Mouse (Mus musculus): Measurements from ENCODE around the gene Smco3. TPM values are rescaled to one million over a fixed set of nuclear protein-coding genes. Genes with fewer than 3 reads are reported as not detected.
"Not testable (repeated sequence)": the region's sequence is repeated elsewhere in the genome, so short reads cannot be mapped to it uniquely, and the experiment has no call there.

Smco3 gene
- total RNA-seq (2021): 1 to 10 TPM; 2.3 to 3.2 TPM

DNA sequence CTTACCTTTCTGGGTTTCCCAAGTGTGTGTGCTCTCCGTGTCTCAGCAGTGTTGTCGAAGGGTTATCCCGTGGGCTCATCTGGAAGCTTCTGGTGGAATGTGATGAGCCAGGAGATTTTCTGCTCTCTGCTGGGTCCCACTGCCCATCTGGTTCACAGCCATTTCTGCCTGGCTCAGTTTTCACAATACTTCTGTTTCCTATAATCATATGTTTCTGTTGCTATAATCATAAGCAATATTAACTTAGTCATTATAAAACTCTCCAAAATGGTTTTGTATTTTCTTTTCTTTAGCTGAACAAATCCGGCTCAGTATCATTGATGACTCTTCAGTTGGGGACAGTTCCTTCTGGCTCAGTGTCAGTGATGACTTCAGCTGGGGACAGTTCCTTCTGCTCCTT, at the start of gene Smco3:
Gene Smco3 (minus strand): TSS at position 101 of the 400 bp plus-strand sequence.
- DNase-seq: no peak
- intact Hi-C loops (cut with DNase I): no loop called here

GRCm38 (mm10) chr6:136884766-136885165, 49.5 kb upstream of the Smco3 start:
- intact Hi-C loops (cut with DNase I): loop anchor here (5.0 kb wide), 1 partner anchor 33 kb away; no protein-coding TSS in a partner anchor
- not testable (repeated sequence) for DNase-seq

GRCm38 (mm10) chr6:136883961-136884360, 48.7 kb upstream of the Smco3 start:
- intact Hi-C loops (cut with DNase I): loop anchor here (5.0 kb wide), 1 partner anchor 33 kb away; no protein-coding TSS in a partner anchor
- no peak for DNase-seq

- no peak for DNase-seq
- intact Hi-C loops (cut with DNase I): loop anchor here (5.0 kb wide), 1 partner anchor 34 kb away; no protein-coding TSS in a partner anchor
These were observed 48.2 kb upstream of the Smco3 start for GRCm38 (mm10) chr6:136883431-136883915.

DNA sequence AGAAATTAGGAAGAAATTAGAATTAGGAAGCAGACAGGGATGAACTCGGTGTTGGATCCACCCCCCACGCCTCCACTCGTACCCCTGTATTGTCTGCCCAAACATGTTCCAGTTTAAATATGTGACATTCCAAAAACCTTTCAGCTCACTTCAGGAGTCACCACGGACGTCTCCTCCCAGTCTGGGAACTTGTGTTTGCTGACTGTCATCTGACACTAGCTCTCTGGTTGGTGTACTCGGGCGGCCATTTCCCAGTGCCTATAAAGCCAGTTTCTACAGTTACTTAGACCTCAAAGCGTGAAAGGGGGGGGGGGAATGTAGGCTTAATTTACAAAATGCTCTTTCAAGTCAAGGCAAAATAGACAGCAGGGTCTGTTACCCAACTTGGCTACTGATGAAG, 46.4 kb upstream of the Smco3 start:
- intact Hi-C loops (cut with DNase I): loop anchor here (5.0 kb wide), 1 partner anchor 36 kb away; no protein-coding TSS in a partner anchor
- no peak for DNase-seq

GRCm38 (mm10) chr6:136875670-136876069, 40.4 kb upstream of the Smco3 start, which contains the start of gene Mgp:
Gene Mgp (minus strand): TSS chr6:136875823.
- intact Hi-C loops (cut with DNase I): no loop called here
- DNase-seq: no peak

- DNase-seq: peak; percentile 13
These were observed 39.3 kb upstream of the Smco3 start for GRCm38 (mm10) chr6:136874599-136874998.

GRCm38 (mm10) chr6:136868921-136869320, 33.7 kb upstream of the Smco3 start:
- DNase-seq: no peak
- intact Hi-C loops (cut with DNase I): loop anchor here (10.0 kb wide), 1 partner anchor 306 kb away; the partner anchor contains the start of gene Rerg

More at GRCm38 (mm10) chr6:136874599-136874998, 39.3 kb upstream of the Smco3 start:
- intact Hi-C loops (cut with DNase I): no loop called here

DNA sequence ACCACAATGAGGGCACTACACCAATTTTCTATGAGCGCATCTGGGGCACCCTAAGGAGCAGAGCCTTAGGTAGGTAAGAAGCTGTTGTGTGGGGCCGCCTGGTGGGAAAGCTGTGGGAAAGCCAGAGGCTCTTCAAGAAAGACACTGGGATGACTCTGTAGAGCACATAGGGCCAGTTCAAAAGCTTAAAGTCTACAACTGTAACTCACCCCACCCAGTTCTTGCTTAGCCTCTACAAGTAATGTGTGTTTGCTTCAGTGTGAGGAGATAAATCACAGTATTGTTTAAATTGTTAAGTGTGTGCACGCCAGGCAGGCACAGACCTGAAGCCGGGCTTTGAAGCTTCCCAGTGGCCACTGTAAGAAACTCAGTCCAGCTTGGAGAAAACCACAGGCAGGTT, 30.9 kb upstream of the Smco3 start:
- intact Hi-C loops (cut with DNase I): loop anchor here (10.0 kb wide), 1 partner anchor 309 kb away; the partner anchor contains the start of gene Rerg
- DNase-seq: no peak

- DNase-seq: no peak
- intact Hi-C loops (cut with DNase I): loop anchor here (10.0 kb wide), 1 partner anchor 309 kb away; the partner anchor contains the start of gene Rerg
These were observed 30.1 kb upstream of the Smco3 start for GRCm38 (mm10) chr6:136865360-136865759.

DNA sequence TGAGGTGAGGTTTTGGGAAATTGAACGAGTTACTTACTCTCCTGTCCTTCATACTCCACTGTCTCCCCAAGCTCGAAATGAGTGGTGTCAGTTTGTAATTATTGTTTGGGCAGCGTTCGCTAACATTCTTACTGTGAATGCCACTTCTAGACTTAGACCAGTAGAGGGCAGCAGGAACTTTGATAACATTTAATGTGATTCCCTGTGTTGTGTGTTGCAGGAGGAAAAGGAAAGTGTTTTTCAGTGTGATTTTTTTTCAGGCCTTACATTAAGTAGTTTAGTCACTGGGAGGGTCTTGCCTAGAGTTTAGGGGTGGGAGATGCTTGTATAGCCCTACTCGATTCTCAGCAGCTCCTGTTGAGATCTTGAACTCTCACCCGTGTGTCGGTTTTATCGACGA, 25.8 kb upstream of the Smco3 start:
- intact Hi-C loops (cut with DNase I): loop anchor here (2.0 to 10.0 kb wide), 3 partner anchors 60 to 314 kb away; partner anchors contain the start of gene Rerg
- no peak for DNase-seq

DNA sequence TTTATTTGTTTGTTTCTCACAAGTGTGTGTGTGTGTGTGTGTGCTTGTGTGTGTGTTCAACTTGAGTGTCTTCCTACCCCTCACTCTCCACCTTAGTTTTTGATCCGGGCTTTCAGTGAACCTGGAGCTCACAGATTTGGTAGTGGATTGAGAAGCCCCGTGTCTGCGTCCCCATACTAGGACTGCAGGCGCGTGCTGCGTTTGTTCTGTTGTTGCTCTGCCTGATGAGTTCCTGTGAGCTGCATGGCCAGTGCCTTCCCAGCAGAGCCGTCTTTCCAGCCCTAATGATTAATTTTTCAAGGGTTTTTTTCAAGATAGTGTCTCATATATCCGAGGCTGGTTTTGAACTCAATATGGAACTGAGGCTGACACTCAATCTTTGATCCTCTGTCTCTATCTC, 23.2 kb upstream of the Smco3 start:
- intact Hi-C loops (cut with DNase I): no loop called here
- no peak for DNase-seq

DNA sequence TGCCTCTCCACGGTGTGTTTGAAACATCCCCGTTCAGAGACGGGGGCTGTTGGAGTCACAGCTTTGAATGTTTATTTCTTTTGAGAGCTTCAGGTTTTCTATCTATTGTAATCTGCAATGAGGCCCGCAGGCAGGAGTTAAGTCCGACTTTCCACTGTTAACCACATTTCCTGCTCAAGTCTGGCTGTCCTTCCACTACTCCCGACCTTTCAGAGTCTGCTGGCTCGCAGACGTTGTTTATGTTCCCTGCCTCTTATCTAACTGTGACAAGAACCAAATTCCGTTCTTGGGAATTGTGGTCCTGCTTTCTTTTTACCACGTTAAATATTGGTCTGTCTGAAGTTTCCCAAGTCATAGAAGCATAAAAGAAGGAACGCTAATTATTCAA, 22.6 kb upstream of the Smco3 start:
- DNase-seq: no peak
- intact Hi-C loops (cut with DNase I): no loop called here

DNA sequence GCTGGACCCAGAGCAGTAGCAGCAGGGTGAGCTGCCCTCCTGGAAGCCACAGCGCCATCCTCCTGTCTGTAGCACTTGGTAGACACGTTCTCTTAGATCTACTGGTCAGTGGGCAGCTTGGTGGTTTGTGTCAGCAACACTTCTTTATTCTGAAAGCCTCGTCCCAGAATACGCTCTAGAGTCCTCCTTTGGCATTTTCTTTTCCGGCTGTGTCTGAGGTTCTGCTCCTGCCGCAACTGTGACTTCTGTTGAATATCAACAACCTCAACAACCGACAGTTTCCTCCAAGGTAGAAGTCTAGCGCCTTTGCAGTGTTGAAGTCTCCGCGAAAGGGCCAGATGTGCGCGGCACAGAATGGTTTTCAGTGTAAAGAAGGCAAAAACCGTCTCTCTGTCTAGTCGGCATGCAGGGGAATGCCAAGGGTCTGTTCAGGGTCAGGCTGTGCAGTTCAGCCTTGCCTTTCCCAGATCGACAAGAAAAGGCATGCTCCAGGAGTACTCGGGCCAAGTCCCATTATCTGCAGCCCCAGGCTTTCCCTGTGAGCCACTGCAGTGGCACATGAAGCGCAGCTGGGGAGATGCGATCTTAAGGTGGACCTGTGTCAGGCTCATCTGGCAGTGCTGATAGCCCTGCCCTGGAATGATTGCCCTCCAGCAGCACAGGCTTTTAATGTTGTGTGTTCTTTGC, 22.1 kb upstream of the Smco3 start, which contains the start of gene Art4:
Gene Art4 (minus strand): TSS at position 548 of the 687 bp plus-strand sequence.
- no peak for DNase-seq
- intact Hi-C loops (cut with DNase I): no loop called here

GRCm38 (mm10) chr6:136856071-136856636, 20.9 kb upstream of the Smco3 start:
- intact Hi-C loops (cut with DNase I): no loop called here
- no peak for DNase-seq

DNA sequence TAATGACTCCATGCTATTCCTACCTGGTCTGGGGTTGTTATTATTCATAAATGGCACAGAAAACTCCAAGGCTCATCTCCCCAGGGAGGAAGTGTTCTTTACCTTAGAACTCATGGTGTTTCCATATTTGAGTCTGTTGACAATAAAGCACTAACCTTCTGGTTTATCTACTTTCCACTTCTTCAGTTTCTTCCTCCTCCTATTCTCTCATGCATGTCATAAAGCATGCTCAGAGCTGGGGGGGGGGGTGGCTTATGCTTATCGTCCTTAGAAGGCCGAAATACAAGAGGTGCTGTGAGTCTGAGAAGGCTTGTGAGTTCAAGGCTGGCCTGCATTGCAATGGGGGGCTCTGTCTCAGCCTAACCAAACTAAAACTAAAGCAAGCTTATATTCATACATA, 19.9 kb upstream of the Smco3 start:
- intact Hi-C loops (cut with DNase I): no loop called here
- DNase-seq: no peak

DNA sequence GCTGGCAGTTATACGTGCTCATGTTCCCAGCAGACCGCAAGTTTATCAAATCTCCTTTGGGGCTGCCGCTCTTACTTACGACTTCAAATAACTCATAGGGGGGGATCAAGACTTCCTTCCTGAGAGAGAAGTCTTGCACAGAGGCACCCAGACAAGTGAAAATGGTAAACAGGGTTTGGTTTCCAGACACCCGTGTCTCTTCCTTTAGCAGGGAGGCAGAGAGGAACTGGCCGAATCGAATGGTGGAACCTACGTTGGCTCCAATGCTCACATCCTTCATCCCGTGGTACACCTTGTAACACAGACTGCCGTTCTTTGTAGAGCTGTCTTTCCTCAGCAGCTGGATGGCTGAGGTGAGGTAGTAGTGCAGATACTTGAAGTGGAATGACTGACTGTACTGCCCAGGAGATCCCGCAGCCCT, 19.1 kb upstream of the Smco3 start:
- no peak for DNase-seq
- intact Hi-C loops (cut with DNase I): no loop called here

GRCm38 (mm10) chr6:136852762-136853161, 17.5 kb upstream of the Smco3 start:
- no peak for DNase-seq
- intact Hi-C loops (cut with DNase I): no loop called here

GRCm38 (mm10) chr6:136852348-136852747, 17.1 kb upstream of the Smco3 start:
- intact Hi-C loops (cut with DNase I): no loop called here
- DNase-seq: no peak

- no peak for DNase-seq
- intact Hi-C loops (cut with DNase I): no loop called here
These were observed 15.0 kb upstream of the Smco3 start for GRCm38 (mm10) chr6:136850267-136850666.

GRCm38 (mm10) chr6:136848971-136849370, 13.7 kb upstream of the Smco3 start:
- intact Hi-C loops (cut with DNase I): no loop called here
- no peak for DNase-seq

DNA sequence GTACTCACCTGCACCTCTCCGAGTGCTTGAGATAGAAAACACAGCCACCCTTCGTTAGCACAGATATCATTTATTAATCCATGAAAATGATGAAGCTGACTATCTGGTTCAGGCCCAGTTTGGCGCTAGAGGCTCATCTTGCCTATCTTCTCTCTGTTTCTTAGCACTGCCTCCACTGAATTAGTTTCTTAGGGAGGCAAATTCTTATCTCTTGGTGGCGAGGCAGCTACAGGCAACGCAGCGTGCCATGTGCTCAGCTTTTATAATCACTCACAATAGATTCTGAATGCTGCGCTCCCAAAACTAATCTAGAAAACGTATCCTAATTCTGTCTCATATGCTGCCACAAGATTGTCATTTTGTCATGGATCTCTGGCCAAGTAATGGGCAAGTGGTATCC, 13.1 kb upstream of the Smco3 start:
- no peak for DNase-seq
- intact Hi-C loops (cut with DNase I): no loop called here
